Mouse (Mus musculus) forebrain, embryonic 10.5 days (tissue): ENCODE measurements around the gene Acat3. TPM values are rescaled to one million over a fixed set of nuclear protein-coding genes. Genes with fewer than 3 reads are reported as not detected.
A peak's percentile ranks its signal among the peaks of the same experiment; 100 is the strongest.
"Not testable (repeated sequence)": the region's sequence is repeated elsewhere in the genome, so short reads cannot be mapped to it uniquely, and the experiment has no call there.

Source experiments
- DNase-seq: peaks from one replicate; pipeline ENCODE4 v3.0.0-alpha.2; 2017; ENCODE audit warnings: low spot score; ENCODE audit errors: extremely low spot score
- H3K27ac ChIP-seq: fragments of 300-500 bp; sonication (generic); 2 replicates; pipeline ENCODE4 v1.5.1; 2016; ENCODE audit warnings: mild to moderate bottlenecking
- H3K27me3 ChIP-seq: fragments of 300-500 bp; sonication (generic); 2 replicates; pipeline ENCODE4 v1.6.1; 2016; ENCODE audit warnings: mild to moderate bottlenecking; ENCODE audit not compliant: poor library complexity, severe bottlenecking
- H3K36me3 ChIP-seq: fragments of 300-500 bp; sonication (generic); replicated peaks from 2 replicates; pipeline ENCODE4 v1.6.1; 2016; ENCODE audit warnings: mild to moderate bottlenecking, moderate library complexity
- H3K4me1 ChIP-seq: fragments of 300-500 bp; sonication (generic); 2 replicates; pipeline ENCODE4 v1.6.1; 2016
- H3K4me3 ChIP-seq: fragments of 300-500 bp; sonication (generic); 2 replicates; pipeline ENCODE4 v1.5.1; 2016; ENCODE audit warnings: mild to moderate bottlenecking, moderate library complexity
- H3K9me3 ChIP-seq: fragments of 300-500 bp; sonication (generic); 2 replicates; pipeline ENCODE4 v1.6.1; 2016; ENCODE audit warnings: mild to moderate bottlenecking, moderate library complexity
- WGBS: fragments of 180-500 bp; shearing (Covaris S2); methylation state at CpG from one replicate; pipeline ENCODE4 v1.1.7; 2016; 5-methylcytosine and 5-hydroxymethylcytosine counted together
- polyA plus RNA-seq: library from polyadenylated mRNA; unstranded; fragments of >200 nt; fragmentation: Nextera tagmentation; extraction: Ambion mirVana; gene quantifications from 2 replicates; pipeline ENCODE4 v1.2.1, GENCODE M21; 2016

The Acat3 gene
- polyA plus RNA-seq: 1.5 and 2.0 TPM in 2 replicates

GRCm38 (mm10) chr17:12940151-12940805, at the start of gene Acat3:
TSS of gene Acat3 (minus strand) at chr17:12940600.
- H3K9me3 ChIP-seq: no peaks in the 10 kb centered on the region
- DNase-seq: no peak
- H3K4me1 ChIP-seq: peaks cover 36% of the 10 kb centered on the region
- WGBS: 18% methylated on average over 27 of the region's 27 CpGs
- H3K27me3 ChIP-seq: no peaks in the 10 kb centered on the region
- H3K27ac ChIP-seq: peak within 1 kb of the TSS; percentile 44; the same call in 1 of the 2 replicates
- H3K4me3 ChIP-seq: peak within 1 kb of the TSS; percentile 42
- peaks cover 34% of the 10 kb centered on the region for H3K36me3 ChIP-seq

GRCm38 (mm10) chr17:12988096-12988495, 47.7 kb upstream of the Acat3 start:
- not testable (repeated sequence) for DNase-seq, H3K4me3 ChIP-seq, H3K27ac ChIP-seq, H3K9me3 ChIP-seq, H3K27me3 ChIP-seq
- Histone ChIP-seq H3K4me1 (peaks cover 11% of the 10 kb centered on the region), H3K36me3 (peaks cover 64% of the 10 kb centered on the region)
- 98% methylated on average over 8 of the region's 8 CpGs for WGBS

DNA sequence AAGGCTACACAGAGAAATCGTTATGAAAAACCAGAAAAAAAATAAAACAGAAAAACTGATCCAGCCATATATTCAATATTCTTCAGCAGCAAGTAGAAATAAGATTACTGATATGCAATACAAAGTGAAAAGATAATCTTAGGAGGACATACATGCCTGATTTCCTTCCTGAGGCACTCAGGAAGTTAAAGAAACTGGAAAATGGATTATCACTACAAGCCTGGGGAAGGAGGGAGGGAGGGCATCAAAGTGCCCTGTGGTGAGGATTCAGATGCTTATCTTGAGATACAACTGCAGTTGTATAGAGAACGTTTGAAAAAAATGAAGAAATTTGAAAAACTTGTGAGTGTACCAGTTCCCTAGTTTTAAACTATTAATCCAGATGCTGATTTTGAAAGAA, 43.6 kb upstream of the Acat3 start:
- Histone ChIP-seq H3K9me3 (peaks cover 7% of the 10 kb centered on the region; the same call in 1 of the 2 replicates), H3K27ac (no peak overlapping the region), H3K27me3 (no peaks in the 10 kb centered on the region), H3K4me1 (no peaks in the 10 kb centered on the region), H3K36me3 (peaks cover 99% of the 10 kb centered on the region), H3K4me3 (no peak overlapping the region)
- 89% methylated on average over 2 of the region's 2 CpGs for WGBS
- DNase-seq: no peak

GRCm38 (mm10) chr17:12978546-12978945, 38.1 kb upstream of the Acat3 start:
- H3K27ac ChIP-seq: no peak overlapping the region
- DNase-seq: no peak
- WGBS: 100% methylated on average over 1 of the region's 1 CpGs
- H3K36me3 ChIP-seq: peaks cover 85% of the 10 kb centered on the region
- H3K9me3 ChIP-seq: no peaks in the 10 kb centered on the region
- H3K4me1 ChIP-seq: no peaks in the 10 kb centered on the region
- H3K27me3 ChIP-seq: no peaks in the 10 kb centered on the region
- no peak overlapping the region for H3K4me3 ChIP-seq

GRCm38 (mm10) chr17:12973851-12974250, 33.5 kb upstream of the Acat3 start:
- Histone ChIP-seq H3K9me3 (no peaks in the 10 kb centered on the region), H3K27me3 (no peaks in the 10 kb centered on the region), H3K4me3 (no peak overlapping the region), H3K36me3 (peaks cover 86% of the 10 kb centered on the region), H3K27ac (no peak overlapping the region), H3K4me1 (no peaks in the 10 kb centered on the region)
- WGBS: 92% methylated on average over 2 of the region's 2 CpGs
- DNase-seq: no peak

GRCm38 (mm10) chr17:12967173-12967572, 26.8 kb upstream of the Acat3 start:
- no peaks in the 10 kb centered on the region for H3K27me3 ChIP-seq
- no peak for DNase-seq
- H3K27ac ChIP-seq: no peak overlapping the region
- H3K4me3 ChIP-seq: no peak overlapping the region
- H3K4me1 ChIP-seq: no peaks in the 10 kb centered on the region
- H3K36me3 ChIP-seq: peaks cover 76% of the 10 kb centered on the region
- 93% methylated on average over 2 of the region's 2 CpGs for WGBS
- H3K9me3 ChIP-seq: no peaks in the 10 kb centered on the region

- no peak for DNase-seq
- H3K27ac ChIP-seq: no peak overlapping the region
- no peaks in the 10 kb centered on the region for H3K9me3 ChIP-seq
- WGBS: 95% methylated on average over 3 of the region's 3 CpGs
- H3K4me1 ChIP-seq: peaks cover 17% of the 10 kb centered on the region
- no peaks in the 10 kb centered on the region for H3K27me3 ChIP-seq
- H3K4me3 ChIP-seq: no peak overlapping the region
- H3K36me3 ChIP-seq: peaks cover 44% of the 10 kb centered on the region
Measured at GRCm38 (mm10) chr17:12963476-12963875, 23.1 kb upstream of the Acat3 start.

DNA sequence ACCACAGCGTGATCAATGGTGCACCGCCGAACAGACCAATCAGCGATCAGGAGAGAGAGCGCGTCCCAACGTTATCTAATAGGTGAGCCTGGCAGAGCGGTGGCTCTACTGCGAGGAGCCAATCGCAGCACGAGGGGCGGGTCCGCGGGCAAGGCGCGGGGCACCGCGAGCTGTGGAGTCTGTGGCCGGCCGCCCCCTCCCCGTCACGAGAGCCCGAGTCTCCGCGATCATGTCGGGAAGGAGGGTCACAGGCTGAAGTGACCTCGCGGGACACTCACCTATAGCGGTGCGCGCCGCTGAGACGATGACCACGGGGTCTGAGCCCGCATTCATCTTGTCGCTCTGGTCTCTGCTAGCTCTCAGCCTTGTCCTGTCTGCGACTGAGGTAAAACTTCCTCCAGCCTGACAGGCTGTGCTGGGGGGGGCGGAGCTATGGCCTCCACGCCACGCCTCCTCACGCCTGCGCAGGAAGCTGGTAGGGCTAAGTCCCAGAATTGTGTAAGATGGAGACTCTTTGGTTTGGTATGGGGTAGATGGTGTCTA, 20.0 kb upstream of the Acat3 start, which contains the start of gene Acat2:
TSS of gene Acat2 (minus strand) at position 417 of the 543 bp plus-strand sequence.
- Histone ChIP-seq H3K27ac (peak within 1 kb of the TSS; percentile 92), H3K4me1 (peaks cover 21% of the 10 kb centered on the region), H3K27me3 (no peaks in the 10 kb centered on the region), H3K4me3 (peak within 1 kb of the TSS; percentile 77), H3K9me3 (no peaks in the 10 kb centered on the region), H3K36me3 (peaks cover 37% of the 10 kb centered on the region)
- WGBS: under 1% methylated on average over 42 of the region's 42 CpGs
- DNase-seq: peak; percentile 92

DNA sequence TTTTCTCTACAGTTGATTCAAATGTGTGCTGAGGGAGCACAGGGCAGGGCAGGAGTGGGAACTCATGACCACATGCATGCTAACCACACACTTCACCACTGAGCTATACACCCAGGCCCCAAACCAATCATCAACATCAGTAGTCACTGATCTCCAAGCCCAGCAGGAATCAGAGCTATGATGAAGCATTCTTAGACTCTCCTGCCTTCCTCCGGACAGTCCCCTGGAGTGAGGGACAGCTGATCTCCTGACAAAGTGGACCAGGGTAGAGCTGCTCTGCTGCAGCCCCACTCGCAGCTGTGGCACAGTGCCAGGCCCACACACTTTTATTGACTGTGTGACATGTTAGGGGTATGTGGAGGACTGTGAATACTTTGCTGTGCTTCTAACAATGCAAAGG, 19.0 kb upstream of the Acat3 start:
- WGBS: 44% methylated on average over 2 of the region's 2 CpGs
- Histone ChIP-seq H3K36me3 (peaks cover 35% of the 10 kb centered on the region), H3K4me3 (peak overlapping the region; percentile 43), H3K4me1 (peaks cover 21% of the 10 kb centered on the region), H3K27ac (peak overlapping the region; percentile 70; the same call in 1 of the 2 replicates)
- H3K9me3 ChIP-seq, H3K27me3 ChIP-seq, DNase-seq: not testable (repeated sequence)

DNA sequence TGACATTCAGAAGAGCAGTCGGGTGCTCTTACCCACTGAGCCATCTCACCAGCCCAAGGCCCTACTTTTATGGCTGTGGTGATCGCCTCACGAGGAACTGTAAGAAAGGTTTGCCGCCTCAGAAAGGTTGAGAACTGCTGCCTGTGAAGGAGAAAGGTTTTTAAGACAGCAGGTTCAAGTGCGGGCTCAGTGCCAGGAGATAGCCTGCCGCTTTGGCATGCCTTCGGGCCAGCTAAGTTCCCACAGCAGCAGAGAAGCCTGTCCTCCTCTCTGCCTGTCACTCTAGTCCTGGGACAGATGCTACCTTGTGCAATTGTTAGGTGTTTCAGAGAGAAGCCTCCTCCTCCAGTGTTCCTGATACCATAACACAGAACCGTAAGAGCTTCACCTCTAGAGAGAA, 16.3 kb upstream of the Acat3 start:
- Histone ChIP-seq H3K9me3 (no peaks in the 10 kb centered on the region), H3K27me3 (no peaks in the 10 kb centered on the region), H3K4me1 (peaks cover 21% of the 10 kb centered on the region), H3K27ac (no peak overlapping the region), H3K4me3 (no peak overlapping the region), H3K36me3 (peaks cover 55% of the 10 kb centered on the region)
- peak; percentile 5 for DNase-seq
- 97% methylated on average over 8 of the region's 8 CpGs for WGBS

GRCm38 (mm10) chr17:12949669-12950068, 9.3 kb upstream of the Acat3 start:
- no peak for DNase-seq
- WGBS: 95% methylated on average over 5 of the region's 5 CpGs
- H3K9me3 ChIP-seq: no peaks in the 10 kb centered on the region
- H3K27me3 ChIP-seq: no peaks in the 10 kb centered on the region
- H3K4me1 ChIP-seq: no peaks in the 10 kb centered on the region
- peaks cover 83% of the 10 kb centered on the region for H3K36me3 ChIP-seq
- no peak overlapping the region for H3K4me3 ChIP-seq
- no peak overlapping the region for H3K27ac ChIP-seq

DNA sequence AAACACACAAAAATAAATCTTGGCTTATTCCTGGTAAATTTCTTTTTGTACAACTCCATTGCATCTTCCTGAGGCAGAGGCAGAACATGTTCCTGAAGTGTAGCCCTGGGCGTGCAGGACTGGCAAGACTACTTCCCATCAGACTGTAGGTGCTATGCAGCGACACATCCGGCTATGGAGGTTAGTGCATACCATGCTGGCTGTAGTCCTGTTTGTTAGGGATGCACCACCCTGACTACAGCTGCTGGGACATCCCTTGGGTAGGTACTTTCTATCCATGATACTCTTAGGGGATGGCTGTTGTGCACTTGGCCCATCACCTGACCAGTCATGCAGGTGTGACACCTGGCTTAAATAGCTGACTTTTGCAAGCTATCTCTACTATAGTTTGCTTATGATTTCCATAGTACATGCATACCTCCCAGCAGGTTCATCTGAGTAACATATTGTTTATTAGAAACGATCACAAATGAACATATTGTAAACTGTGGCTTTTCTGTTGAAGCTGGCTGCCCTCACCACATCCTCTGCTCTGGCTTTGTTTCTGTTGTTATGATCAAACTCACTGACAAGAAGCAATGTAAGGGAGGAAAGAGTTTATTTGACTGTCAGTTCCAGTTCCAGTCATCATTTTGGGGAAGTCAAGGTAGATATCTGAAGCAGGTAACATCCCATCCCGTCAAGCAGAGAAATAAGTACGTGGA, 2.2 kb upstream of the Acat3 start:
- Histone ChIP-seq H3K36me3 (peaks cover 55% of the 10 kb centered on the region), H3K9me3 (no peaks in the 10 kb centered on the region), H3K4me3 (no peak overlapping the region), H3K27ac (no peak overlapping the region), H3K27me3 (no peaks in the 10 kb centered on the region), H3K4me1 (peaks cover 19% of the 10 kb centered on the region)
- DNase-seq: no peak
- 92% methylated on average over 6 of the region's 6 CpGs for WGBS
